Mouse (Mus musculus) thymus, postnatal 36 days (tissue): ENCODE measurements around the gene Dhx30.

ENCODE experiments used
- DNase-seq, 2 experiments: peaks; one replicate each; pipeline ENCODE4 v3.0.0; 2022; ENCODE audit warnings: mixed read lengths in 2 of 2

Gene Dhx30

DNA sequence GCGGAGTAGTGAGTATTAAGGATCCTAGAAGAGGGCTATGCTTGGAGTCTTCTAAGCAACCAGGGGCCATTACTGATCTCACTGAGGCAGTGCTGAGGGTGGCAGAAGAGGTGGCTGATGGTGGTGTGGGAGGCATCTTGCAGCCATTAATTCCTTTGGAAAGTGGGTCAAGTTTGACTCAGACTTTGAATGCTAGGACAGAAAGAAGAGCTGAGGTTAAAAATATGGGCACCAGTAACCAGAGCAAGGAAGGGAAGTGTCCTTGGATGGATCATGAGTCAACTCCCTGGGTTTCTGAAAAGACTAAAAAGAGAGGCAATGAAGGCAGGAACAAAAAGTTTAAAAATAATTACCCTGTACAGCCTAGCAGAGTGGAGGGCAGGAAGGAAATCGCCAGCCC, 79.1 kb downstream of the Dhx30 start:
- DNase-seq, result no peak

DNA sequence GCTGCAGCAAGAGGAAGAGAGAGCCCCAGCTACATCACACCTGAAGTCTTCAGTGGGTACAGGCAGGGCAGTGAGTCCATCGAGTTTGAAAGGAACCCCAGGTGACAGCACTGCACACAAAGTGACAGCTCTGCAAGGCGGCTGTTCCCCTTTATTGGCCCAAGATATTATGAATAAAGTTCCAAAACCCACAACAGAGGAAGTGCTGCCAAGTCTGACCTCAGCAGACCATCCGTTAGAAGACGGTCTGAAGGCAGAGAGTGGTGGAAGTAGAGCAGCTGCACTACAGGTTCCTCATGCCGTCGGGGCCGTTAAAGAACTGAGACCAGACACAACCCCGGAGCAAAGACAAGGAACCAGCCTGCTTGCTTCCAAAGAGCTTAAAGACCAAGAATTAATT, 79.7 kb downstream of the Dhx30 start:
- DNase-seq, result no peak

DNA sequence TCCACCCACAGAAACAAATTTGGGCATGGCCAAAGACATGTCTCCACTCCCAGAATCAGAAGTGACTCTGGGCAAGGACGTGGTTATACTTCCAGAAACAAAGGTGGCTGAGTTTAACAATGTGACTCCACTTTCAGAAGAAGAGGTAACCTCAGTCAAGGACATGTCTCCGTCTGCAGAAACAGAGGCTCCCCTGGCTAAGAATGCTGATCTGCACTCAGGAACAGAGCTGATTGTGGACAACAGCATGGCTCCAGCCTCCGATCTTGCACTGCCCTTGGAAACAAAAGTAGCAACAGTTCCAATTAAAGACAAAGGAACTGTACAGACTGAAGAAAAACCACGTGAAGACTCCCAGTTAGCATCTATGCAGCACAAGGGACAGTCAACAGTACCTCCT, 82.5 kb downstream of the Dhx30 start:
- DNase-seq, result no peak
